Mouse (Mus musculus) left cerebral cortex, postnatal 25 days (tissue): ENCODE measurements around the gene Rhov. TPM values are rescaled to one million over a fixed set of nuclear protein-coding genes. Genes with fewer than 3 reads are reported as not detected.

Experiments used
- DNase-seq, 2 experiments: peaks; one replicate each; pipeline ENCODE4 v3.0.0; 2022; ENCODE audit warnings: low spot score in 2 of 2, mixed read lengths in 1 of 2
- intact Hi-C: fragments of 180-260 bp; cut with DNase I; formaldehyde crosslinking; loops from one replicate; pipeline ENCODE4 v1.15.1; 2025
- total RNA-seq, 2 experiments: library from RNA; stranded (reverse); gene quantifications; 2 replicates each; pipeline ENCODE4 v1.2.3; 2021

Rhov gene
- 1 to 10 TPM; 7.9 to 9.0 TPM for total RNA-seq

DNA sequence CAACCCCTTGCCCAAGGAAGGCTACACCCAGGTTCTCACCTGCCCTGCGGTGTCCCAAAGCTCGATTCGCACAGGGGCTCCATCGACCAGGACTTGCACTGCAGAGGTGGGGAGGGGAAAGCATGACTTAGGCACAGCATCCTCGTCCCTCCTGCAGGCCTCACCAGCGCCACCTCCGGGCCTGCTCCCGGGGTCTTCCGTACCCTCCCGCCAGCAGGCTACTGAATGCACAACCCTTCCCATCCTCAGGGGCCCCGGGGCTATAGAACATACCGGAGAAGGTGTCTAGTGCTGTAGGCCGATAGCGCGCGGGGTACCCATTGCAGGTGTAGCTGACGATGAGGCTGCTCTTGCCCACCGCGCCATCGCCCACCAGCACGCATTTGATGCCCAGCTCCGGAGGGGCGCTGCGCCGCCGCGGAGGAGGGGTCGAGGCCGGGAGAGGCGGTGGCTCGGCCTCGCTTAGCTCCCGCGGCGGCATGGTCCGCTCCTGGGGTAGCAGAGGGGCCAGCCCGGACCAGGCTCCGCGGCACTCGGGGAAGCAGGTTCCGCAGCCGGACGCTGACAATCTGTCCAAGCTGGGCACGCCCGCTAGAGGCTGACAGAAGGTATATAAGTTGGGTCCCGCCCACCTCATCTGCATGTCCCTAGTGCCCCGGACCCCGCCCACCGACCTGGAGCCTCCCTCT, at the start of gene Rhov:
Gene Rhov, minus strand, starts transcription at position 630 of the 689 bp plus-strand sequence.
- DNase-seq = peak; percentile 66 to 82
- intact Hi-C loops = no loop called here

GRCm38 (mm10) chr2:119320571-119320970, 49.5 kb upstream of the Rhov start:
- intact Hi-C loops = no loop called here
- DNase-seq = no peak

- intact Hi-C loops = no loop called here
- DNase-seq = no peak
Measured at GRCm38 (mm10) chr2:119318043-119318710, 47.1 kb upstream of the Rhov start.

GRCm38 (mm10) chr2:119314742-119315310, 43.8 kb upstream of the Rhov start:
- intact Hi-C loops = no loop called here
- DNase-seq = no peak

DNA sequence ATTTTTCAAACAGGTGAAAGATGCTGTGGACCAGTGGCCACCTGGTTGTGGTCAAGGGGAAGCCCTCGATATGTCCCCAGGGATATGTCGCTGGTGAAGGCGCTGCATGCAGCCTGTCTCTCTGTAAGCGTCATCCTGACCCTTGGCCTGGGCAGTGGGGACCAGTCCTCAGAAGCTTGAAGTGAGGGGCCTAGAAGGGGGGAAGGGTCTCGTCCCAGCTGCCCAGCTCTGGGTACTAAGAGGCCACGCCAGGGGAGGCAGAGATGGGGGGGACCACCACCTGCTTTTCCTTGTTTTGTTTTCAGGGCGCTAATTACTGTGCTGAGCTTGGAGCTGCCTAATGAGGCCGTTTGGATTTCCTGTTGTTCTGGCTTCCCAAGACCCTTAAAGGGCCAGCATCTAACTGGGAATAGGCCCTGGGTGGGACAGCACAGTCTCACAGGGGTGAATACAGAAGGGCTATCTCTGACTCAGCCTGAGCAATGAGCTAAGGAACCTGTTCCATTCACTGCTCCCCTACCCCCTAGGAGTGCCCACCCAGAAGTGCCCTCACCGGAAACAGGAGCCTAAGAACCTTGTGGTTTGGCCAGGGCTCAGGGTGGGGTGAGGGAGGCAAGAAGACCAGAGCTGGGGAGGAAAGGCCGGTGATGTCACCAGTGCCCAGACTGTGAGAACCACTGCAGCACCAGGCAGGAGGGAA, 42.9 kb upstream of the Rhov start:
- intact Hi-C loops = no loop called here
- DNase-seq = no peak

- no peak for DNase-seq
- intact Hi-C loops = no loop called here
Measured at GRCm38 (mm10) chr2:119312380-119312958, 41.4 kb upstream of the Rhov start.

DNA sequence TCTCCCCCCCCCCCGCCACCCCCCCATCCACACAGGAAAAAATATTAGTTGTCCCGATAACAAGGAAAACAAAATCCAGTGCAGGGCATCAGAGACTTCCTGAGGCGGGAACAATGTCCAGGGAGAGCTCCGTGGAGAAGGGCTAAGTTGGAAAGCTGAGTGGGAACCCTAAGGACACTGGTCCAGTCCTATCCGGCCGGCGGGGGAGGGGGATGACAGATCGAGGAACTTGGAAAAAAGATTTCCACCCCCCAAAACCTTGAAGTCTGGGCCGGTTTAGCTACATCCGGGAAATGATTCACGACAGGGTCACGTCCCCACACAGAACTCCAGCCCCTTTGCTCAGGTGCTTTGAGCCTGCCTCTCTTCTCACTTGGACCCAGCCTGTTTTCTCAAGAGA, 40.5 kb upstream of the Rhov start:
- intact Hi-C loops = no loop called here
- no peak for DNase-seq

- DNase-seq = no peak
- intact Hi-C loops = loop anchor here (5.0 kb wide), 1 partner anchor 217 kb away; no protein-coding TSS in a partner anchor
Measured at GRCm38 (mm10) chr2:119304798-119305208, 33.7 kb upstream of the Rhov start.

DNA sequence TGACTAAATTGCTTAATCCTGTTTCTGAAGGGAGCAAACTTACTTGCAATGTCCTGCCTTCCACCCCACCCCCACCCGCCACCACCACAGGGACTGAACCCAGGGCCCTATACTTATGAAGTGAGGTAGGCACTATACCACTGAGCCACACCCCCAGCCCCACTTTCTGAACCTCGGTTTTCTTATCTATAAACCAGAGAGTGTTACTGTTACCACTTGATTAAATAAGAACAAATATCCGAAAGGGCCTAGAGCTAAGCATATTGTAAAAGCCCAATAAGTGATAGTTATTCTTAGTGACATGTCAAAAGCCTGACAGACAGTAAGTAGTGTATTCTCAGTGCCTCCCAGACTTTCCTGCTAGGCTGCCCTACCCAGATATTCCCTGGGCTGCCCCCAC, 33.3 kb upstream of the Rhov start:
- intact Hi-C loops = loop anchor here (5.0 kb wide), 1 partner anchor 218 kb away; no protein-coding TSS in a partner anchor
- DNase-seq = no peak

DNA sequence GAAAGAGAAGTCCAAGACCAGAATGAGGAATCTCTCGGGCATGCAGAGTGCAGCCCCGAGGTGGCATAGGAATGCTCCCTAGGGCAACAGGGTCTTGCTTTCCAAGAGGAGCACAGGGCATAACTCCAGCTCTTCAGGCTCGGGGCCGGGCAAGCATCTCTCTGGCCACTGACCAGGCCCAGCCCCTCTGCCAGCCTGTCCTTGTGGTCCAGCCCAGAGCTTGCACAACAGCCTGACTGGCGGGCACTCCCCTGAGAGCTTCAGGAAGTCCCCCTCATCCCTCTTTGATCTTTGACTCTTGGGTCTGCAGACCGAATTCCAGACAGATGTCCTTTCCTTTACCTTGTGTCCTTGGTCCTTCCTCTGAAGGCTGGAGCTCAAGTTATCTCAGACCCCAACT, 31.8 kb upstream of the Rhov start:
- intact Hi-C loops = loop anchor here (5.0 kb wide), 1 partner anchor 219 kb away; no protein-coding TSS in a partner anchor
- no peak for DNase-seq

DNA sequence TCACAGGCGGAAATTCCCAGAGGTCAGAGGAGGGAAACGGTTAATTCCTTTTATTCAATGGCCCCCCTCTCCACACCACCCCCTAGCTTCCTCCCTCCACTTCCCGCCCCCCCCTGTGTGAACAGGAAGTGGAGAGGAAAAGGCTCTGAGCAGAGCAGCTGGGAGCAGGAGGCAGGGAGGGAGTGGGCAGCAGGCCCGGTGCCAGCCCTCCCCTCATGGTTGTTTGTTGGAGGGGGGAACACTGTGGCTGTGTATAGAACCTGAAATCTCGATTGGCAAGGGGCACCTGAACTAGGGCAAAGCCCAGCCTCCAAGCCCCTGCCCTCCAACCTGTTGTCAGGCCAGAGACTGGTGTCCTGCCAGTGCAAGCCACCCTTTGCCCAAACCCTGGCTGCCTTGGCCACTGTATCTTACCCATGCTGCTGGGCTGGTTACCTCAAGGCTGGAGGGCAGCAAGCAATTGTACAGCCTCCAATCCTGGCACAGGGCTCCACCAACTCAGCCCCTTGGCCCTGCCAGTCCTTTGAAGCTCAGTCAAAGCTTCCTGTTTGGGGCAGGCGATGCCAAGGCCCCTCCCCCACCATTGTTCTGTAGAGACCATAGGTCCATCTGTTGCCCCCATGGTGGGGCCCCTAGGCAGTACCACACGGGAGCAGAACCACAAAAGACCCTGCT, 29.9 kb upstream of the Rhov start:
- DNase-seq = no peak
- intact Hi-C loops = loop anchor here (1.0 to 5.0 kb wide), 2 partner anchors 26 to 221 kb away; no protein-coding TSS in a partner anchor

GRCm38 (mm10) chr2:119299981-119300818, 29.1 kb upstream of the Rhov start:
- DNase-seq = peak in 1 of 2 experiments; percentile 31
- intact Hi-C loops = loop anchor here (1.0 to 5.0 kb wide), 2 partner anchors 27 to 222 kb away; no protein-coding TSS in a partner anchor

- DNase-seq = no peak
- intact Hi-C loops = loop anchor here (1.0 kb wide), 1 partner anchor 115 kb away; no protein-coding TSS in a partner anchor
Measured at GRCm38 (mm10) chr2:119298839-119299238, 27.8 kb upstream of the Rhov start.

DNA sequence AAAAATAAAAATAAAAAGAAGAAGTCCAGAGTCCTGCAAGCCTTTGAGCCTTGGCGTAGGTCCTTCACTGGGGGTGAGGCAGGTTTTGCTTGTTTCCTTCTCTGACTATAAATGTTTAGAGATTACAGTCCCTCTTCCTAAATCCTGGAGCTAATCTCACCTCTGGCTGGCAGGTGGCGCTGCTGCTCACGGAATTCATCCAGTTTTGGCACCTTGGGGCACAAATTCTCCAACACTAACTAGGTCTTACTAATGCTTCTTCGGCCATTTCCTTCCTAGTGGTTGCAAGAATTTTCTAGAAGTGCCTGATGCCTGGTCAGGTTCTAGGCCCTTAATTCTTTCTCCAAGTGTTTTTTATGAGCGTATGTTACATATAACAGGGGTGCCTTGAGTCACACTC, 27.3 kb upstream of the Rhov start:
- DNase-seq = peak; percentile 54 to 59
- intact Hi-C loops = loop anchor here (1.0 kb wide), 1 partner anchor 116 kb away; no protein-coding TSS in a partner anchor

DNA sequence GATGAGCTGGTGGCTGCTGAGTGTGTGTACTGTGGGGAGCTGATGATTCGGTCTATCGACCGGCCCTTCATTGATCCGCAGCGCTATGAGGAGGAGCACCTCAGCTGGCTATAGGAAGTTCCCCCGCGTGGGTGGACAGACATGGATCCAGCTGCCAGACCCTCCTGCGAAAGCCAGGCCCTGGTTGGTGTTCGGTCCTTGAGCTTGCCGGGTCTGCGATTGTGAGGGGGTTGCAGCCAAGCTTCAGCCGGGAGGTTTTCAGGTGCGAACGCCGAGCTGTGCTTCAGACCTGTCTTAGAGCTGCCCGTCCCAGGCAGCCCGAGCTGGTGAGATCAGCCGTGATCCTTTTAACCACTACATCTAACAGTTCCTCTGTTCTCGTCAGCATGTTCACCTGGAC, 26.4 kb upstream of the Rhov start:
- intact Hi-C loops = no loop called here

GRCm38 (mm10) chr2:119296756-119297155, 25.7 kb upstream of the Rhov start:
- intact Hi-C loops = no loop called here

More for the DNA sequence above, 26.4 kb upstream of the Rhov start:
- DNase-seq = no peak

GRCm38 (mm10) chr2:119294411-119294810, 23.3 kb upstream of the Rhov start:
- intact Hi-C loops = no loop called here
- no peak for DNase-seq

More at GRCm38 (mm10) chr2:119296756-119297155, 25.7 kb upstream of the Rhov start:
- no peak for DNase-seq

DNA sequence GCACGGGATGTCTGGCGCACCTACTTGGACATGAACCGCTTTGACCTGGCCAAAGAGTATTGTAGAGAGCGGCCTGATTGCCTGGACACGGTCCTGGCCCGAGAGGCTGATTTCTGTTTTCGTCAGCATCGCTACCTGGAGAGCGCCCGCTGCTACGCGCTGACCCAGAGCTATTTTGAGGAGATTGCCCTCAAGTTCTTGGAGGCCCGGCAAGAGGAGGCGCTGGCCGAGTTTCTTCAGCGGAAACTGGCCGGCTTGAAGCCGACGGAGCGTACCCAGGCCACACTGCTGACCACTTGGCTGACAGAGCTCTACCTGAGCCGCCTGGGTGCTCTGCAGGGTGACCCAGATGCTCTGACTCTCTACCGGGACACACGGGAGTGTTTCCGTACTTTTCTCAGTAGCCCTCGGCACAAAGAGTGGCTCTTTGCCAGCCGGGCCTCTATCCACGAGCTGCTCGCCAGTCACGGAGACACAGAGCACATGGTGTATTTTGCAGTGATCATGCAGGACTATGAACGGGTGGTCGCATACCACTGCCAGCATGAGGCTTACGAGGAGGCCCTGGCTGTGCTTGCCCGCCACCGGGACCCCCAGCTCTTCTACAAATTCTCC, 22.8 kb upstream of the Rhov start:
- intact Hi-C loops = no loop called here
- DNase-seq = no peak
